Mouse (Mus musculus) kidney, adult 18-20 months (tissue): Measurements from ENCODE around the gene Syf2.

Source experiments
- DNase-seq: peaks from one replicate; pipeline ENCODE4 v3.0.0; 2021

Gene Syf2

DNA sequence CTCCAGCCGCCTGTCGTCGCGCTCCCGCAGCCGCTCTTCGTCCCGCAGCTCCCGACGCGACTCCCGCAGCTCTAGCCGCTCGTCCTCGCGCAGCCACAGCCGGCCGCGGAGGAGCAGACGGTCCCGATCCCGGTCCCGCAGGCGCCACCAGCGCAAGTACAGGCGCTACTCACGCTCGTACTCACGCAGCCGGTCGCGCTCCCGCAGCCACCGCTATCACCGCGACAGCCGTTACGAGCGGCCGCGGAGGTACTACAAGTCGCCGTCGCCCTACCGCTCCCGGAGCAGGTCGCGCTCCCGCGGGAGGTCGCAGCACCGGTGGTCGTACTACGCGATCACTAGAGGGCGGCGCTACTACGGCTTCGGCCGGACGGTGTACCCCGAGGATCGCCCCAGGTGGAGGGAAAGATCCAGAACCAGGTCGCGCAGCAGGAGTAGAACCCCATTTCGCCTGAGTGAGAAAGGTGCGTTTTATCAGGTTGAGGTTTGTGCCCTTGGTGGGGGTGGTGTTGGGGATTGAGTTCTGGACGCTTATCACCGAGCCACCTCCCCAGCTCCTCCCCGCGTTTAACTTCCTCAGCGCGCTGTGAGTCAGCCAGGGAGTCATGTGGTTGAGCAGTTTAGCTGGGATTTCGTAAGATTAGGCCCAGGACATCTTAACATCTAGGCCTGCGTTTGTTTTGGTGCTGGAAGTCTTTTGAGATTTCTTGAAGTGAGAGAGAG lies 6.5 kb upstream of the Syf2 start:
- peak; percentile 59 for DNase-seq

DNA sequence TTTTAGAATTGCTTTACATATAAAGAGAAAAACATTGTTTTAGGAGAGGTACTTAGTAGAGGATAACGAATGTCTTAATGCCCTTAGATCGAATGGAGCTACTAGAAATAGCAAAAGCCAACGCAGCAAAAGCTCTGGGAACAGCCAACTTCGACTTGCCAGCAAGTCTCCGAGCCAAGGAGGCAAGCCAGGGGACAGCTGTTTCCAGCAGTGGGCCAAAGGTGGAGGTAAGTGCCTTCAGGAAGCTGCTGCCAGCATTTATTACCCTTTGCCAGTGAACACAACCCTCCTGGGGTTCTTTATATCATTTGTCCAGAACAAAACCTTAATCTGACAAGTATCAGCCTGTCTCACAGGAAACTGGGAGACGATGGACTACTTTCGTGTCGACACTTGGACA lies 5.5 kb upstream of the Syf2 start:
- peak; percentile 21 for DNase-seq

DNA sequence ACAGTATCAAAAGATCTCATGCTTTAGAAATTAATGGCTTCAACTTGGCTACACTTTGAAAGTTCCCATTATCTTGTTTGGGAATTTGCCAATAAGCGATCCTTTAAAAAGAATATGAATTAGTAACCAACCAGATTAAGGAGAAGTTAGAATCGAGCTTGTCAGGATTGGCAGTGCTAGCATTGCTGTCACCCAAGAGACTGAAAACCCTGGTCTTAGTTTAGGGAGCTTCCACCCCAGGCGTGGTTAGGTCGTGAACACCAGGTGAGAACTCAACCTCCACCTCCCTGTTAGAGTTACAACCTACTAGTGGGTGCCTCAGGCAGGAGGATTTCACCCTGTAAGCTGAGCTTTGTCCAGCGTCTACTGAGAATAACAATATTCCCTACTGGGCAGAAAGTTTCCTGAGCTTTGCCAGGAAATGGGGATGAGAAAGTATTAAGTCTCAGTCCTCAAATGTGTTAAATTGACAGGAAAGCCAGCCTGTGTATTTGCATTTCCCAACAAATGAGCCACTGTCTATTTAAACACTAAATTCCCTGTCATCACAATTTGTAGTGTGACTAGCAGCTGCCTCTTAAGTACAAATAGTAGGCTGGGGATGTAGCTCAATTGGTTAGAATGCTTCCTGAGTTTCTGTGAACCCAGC lies 2.8 kb upstream of the Syf2 start:
- no peak for DNase-seq

DNA sequence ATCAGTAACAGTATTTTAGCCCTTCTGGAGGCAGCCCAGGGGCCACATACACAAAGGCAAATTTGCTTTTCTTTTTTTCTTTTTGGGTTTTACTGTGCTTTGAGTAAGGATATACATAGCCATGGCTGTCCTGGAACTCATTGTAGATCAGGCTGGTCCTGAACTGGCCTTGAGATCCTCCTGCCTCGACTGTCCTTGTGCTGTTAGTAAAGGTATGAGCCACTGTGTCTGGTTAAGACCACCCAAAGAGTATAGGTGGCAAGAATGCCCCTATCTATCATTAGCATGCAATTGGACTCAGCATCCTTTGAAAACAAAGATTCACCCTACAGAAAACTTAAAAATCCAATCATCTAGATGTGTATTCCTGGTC lies 2.2 kb upstream of the Syf2 start:
- no peak for DNase-seq

DNA sequence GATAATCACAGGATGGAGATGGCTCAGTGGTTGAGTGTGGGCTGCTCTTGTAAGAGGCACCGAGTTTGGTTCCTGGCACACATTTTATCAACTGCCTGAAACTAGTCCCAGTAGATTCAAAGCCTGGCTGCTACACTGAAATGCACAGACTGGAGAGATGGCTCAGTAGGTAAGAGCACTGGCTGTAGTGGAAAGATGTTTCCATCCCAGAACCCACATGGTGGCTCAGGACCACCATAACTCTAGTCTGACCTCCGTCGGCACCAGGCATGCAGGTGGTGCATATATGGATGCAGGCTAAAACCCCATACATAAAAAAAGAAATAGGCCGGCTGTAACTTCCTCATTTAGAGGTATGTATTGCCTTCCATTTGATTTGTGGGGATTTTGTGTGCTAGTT lies 1.2 kb upstream of the Syf2 start:
- DNase-seq = no peak

DNA sequence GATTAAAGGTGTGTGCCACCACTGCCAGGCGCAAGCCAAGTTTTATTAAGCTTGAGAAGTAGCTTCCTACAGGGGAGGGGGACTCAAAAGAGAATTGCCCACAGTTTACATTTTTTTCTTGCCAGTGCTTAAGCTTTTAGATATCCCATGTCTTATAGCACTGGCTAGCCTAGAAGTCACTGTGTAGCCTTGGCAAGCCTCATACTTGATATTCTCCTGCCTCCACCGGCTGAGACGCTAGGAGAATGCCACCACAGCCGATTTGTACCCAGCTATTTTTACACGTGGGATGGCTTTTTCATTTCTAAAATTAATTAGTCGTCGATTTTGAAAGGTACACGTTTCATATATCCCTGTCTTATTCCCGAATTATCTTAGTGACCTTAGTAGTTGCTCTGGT lies 508 bp upstream of the Syf2 start:
- DNase-seq = no peak

DNA sequence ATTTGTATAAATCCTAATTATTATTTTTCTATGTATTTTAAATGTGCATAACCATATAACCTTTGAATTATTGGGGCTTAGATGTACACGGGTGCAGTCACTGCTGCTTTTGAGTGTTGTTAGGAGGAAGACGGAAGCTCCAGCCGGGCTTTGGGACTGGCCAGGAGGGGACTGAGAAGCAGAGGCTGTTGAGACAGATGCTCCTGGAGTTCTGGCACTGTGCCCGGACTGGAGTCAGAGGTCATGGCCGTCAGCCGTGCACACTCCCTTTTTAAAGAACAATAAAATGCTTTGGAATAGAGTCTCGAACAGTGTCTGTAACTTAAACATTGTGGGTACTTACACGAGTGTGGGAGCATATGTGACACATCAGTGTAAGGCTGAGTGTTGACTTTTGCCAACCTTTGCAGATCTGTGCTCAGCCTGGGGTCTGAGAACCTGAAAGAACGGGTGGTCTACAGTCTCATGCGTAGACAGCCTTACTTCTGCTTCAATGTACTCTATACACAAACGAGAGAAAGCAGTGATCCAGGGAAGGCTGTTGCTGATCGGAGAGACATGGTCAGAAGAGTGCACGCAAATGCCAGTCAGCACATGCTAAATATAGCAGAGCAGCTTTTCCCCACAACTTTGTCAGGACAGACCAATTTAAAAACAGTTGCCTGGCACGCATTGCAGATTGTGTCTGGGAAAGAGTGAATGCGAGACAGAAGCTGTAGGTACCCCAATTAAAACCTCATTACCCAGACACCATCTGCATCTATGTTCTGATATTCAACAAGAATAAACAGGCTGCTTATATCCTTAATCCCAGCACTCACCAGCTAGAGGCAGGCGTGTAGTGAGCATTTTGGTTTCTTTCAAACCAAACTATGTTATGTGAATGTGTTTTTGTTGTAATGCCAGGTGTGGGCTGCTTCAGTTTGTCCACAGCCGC lies 6.8 kb downstream of the Syf2 start:
- peak; percentile 33 for DNase-seq

DNA sequence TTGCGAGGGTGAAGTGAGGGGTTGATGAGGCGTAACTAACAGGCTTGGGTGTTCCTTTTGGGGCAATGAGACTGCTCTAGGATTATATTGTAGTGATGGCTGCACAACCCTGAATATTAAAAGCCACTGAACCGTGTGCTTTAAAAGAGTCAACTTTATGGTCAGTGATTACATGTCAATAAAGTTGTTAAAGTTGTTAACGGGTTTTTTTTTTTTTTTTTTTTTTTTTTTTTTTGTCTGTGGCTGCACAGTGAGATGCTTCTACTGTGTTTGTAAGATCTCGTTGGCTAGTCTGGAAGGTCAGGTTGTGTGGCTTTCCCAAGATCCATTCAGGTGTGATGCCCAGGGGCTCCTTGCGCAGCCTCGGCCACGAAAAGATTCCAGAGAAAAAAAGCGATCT lies 9.2 kb downstream of the Syf2 start:
- DNase-seq = no peak

DNA sequence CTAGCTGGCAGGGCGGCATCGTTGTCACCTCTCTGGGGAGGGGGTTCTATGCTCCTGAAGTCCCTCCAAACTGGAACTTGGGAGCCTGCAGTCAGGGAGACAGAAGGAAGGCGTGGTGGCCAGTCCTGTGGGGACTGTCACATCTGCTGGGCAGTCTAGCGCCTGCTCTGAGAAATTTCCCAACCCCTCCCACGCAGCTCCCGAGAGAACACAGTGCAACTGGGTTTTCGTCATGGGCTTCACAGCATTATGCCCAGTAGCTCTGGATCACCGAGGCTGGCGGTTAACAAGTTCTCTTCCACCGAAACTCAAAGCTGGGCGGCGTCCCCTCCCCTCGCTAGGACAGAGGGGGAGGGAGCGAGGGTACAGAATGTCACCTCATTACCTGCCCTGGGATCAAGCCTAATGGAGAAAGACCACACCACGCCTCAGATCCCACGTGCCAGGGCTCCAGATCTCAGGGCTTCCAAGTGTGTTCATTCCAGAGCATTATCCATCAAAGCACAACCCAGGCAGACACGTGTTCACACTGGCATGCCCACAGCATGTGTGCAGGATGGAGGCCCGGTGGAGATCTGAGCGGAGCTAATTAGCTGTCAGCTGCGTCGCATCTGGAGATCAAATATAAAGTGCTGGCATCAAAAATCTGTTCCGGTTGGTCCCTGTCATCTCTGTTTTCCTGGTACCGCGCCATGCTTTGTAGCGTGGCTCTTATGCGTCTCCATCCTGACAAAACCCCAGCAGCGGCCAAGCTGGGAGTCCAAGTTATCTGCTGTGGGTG lies 13.2 kb downstream of the Syf2 start:
- no peak for DNase-seq

DNA sequence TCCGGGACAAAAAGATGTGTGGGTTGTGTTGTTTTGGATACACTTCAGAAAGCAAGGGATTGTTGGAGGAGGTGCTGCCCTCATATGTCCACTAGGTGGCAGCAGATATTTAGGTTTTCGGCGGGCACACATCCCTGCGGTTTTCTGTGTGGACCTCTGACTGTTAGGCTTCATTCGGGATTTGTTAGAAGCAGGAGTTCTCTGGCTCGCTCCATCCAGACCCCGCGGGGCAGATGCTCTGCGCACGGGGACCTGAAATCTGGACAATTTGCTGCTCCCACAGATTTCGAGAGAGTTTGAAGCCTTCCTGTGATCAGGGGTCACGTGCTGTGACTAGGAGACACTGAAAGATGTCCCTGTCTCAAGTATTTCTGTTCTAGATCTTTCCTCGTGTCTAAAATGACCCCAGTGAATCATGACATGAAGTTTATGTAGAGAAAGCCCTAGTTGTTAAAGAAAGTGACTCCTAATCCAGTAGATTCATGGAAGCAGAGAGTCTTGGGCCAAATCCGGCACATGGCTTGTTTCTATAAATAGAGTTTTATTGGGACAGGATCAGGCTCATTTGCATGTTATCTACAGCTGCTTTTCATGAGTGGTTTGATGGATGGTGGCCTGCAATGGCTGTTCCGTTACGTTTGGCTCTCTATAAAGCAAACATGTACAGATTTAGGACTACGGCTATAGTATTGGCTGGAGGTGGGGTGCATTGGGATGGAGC lies 15.5 kb downstream of the Syf2 start:
- DNase-seq = peak; percentile 77

DNA sequence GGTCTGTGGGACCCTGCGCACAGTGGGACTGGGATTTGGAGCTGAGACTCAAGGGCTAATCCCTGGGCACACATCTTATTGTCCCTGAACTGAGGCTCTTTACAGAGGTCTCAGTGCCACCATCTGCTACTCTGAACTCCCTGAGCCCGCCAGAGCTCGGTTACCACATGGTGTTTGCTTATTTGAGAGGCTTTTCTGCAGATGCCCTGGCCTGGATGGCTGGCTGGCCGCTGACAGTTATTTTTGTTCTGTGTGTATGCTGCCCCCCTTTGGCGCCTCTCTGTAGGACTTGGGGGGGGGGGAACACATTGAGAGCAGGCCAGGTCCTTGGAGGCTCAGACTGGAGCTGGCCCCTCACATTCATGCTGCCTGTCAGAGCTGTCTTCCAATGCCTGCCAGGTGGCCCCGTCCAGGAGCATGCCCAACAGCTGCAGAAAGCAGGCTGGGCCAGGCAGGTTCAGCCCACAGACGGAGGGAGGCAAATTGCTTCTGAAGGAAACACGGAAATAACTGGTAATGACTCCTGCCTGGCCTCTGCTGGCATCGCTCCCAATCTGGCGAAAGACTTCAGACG lies 19.9 kb downstream of the Syf2 start:
- peak; percentile 43 for DNase-seq

DNA sequence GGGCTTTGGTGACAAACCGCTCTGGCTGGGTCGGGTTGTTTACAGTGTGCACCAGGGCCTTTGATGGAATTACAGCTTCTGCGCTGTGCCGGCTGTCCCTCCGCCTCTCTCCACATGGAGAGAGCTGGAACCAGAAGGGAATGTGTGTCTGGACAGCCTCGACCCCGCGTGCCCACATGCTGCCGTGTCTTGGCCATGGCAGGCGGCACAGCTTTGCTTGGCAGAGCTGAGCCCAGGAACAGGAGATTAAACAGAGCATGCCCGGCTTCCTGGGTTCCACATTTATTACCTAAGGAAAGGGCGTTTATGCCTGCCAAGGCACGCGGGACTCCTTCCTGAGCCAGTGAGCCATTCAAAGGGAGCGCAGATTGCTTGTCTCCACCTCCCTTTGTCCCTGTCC lies 23.8 kb downstream of the Syf2 start:
- DNase-seq = peak; percentile 14

DNA sequence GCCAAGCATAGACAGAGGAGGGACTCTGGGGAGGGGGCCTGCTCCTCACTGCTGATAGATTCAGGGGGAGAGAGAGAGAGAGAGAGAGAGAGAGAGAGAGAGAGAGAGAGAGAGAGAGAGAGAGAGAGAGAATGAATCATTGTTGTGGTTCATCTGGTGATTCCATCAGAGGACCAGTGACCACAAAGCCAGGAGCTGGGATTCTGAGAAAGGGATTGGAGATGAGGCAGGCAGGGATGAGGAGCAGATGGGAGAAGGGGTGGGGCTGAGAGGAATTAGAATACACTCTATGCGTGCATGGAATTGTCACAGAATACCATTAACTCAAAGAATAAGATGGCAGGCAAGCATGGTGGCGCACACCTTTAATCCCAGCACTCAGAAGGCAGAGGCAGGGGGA lies 24.5 kb downstream of the Syf2 start:
- no peak for DNase-seq

DNA sequence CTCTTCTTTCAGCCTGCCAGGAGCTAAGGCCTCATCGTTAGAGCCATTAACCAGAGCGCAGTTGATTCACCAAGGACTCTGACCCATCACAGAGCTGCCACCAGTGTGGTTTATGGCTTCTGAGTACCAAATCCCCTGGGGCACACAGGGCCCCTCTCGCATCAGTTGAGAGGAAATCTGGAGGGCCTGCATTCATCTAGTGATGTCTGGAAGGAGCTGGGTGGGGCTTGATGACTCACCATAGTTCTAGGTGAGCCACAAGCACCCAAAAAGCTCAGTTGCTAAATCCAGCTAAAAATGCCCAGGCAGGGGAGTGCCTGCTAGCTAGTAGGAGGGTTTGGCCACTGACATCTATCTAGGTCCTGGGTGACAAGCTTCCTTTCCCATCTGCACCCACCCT lies 25.1 kb downstream of the Syf2 start:
- no peak for DNase-seq

DNA sequence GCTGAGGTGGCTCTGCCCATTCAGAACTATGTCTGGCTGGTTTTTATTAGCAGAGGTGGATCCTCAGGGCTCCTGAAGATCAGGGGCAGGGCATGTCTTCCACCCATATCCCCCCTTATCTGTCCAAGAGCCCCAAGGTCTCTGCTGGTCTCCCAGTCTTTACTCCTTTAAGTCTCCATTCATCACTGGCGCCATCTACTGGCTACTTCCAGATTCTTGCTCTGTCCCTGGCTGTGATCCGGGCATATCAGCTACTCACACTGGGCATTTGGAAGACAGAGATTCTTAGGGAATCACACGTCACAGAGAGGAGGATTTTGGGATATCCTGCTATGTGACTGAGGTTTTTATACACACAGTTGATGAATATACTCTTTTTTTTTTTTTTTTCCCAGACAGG lies 25.6 kb downstream of the Syf2 start:
- DNase-seq = peak; percentile 77

DNA sequence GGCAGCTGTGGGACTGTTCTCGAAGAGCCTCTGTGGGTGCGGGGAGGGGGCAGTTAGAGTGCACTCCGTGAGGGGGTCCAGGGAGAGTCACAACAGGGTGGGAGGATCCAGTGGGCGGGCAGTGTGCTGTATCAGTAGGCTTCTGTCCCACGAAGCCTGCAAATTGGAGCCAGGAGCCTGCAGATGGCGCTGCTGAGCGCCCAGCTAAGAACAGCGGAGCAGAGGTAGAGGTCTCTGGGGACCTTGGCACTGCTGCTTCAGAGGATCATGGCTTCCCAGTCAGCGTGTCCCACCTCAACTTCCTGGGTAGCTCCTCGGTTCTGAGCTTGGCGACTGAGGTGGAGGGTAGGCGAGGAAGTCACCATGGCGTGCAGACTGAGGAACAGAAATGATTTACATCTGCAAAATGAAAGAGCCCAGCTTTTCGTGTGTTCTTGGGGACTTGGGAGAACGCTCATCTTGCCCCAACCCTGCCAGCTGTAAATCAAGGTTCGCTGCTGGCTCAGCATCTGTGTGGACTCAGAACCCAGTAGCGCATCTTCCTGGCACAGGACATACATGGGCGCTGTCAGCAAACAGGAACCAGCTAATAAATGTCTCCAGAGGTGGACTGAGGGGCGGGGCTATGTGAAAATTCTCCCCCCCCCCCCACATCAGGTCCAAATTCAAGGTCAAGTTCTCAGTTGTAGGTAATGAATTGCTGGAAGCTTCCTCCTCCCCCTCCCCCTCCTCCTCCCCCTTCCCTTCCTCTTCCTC lies 32.5 kb downstream of the Syf2 start:
- DNase-seq = peak; percentile 13

DNA sequence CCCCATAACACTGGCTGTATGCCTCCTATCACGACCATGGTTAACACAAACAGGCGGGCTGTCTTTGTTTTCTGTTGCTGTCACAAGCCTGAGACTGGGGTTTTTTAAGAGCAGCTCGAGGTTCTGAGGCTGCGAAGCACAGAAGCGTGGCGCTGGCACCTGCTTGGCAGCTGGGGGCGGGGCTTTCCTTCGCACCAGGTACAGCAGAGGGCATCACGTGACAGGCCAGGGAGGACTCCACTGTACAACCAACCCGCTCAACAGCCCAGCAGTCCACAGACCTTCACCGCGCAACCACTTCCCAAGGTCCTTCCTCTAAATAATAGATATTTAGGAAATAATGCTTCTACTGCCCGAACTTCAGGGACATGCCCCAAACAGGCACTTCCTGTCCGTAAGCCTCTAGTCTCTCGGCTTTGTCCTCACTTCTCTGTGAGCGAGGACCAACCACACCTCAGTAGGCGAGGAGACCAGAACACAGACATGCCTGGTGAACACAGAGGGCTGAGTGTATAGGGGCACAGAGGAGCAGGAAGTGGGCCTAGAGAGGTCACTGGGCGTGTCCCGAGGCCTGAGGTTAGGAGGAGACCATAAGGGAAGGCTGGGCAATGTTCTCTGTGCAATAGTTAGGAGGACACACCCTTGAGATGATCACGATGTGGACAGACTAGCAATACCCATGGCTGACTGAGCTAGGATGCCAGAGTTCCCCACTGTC lies 37.3 kb downstream of the Syf2 start:
- peak; percentile 35 for DNase-seq

DNA sequence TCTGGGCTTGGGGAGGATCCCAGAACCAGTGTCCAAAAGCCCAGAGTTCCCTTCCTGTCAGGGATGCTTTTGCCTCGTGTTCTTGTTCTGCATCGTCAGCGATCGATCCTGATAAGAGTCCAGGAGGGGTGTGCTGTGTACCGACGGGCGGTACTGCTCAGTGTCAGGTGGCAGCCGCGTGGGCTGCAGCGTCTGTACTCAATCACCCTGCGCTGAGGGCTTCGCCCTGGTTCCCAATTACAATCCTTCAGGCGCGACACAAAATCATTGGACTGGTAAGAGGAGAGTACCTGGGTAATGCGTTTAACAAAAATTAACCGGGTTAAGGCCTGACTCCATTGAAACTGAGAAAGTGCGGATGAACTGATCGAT lies 37.9 kb downstream of the Syf2 start:
- DNase-seq = no peak

DNA sequence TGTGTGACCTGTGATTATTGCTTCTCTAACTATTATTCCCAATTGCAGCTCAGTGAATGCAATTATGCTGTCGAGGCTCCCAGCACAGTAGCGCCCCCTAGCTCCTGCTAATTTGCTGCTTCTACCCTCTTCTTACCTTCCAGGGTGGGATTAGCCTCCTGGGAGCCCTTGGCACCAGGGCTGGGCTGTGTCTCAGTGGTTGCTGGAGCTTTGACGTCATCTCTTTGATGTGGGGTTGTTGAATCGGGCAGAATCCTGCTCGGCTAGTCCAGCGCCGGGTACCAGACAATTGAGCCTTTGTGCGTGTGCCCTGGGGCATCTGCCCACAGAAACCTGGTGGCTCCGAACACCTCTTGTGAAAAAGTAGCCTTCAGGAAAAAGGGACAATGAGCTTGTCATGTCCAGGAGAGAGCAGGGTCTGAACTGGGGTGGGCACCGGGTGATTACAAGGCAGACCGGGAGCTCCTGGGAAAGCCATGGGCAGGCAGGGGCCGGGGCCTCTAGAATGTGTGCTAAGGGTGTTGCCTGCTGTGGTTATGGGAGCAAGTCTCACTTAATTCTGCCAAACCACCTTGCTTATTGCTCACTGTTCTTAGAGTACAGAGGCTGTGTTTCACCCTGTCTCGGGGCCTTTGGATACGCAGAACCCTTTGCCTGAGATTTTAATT lies 44.7 kb downstream of the Syf2 start:
- DNase-seq = no peak

DNA sequence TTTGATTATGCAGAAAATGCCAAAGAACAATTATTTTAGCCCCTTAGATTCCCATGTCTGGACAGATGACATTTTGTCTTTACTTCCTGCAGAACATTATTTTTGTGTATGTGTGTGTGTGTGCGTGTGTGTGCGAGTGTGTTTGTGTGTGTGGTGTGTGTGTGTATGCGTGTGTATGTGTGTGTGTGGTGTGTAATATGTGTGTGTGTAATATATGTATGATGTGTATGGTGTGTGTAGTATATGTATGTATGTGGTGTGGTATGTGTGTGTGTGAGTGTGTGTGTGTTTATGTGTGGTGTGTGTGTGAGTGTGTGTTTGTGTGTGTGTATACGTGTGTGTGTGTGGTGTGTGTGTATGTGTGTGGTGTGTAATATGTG lies 45.2 kb downstream of the Syf2 start:
- DNase-seq = no peak
